Mouse (Mus musculus) cerebellum, adult 2 months (tissue): Measurements from ENCODE around the gene Ripor1. TPM values are rescaled to one million over a fixed set of nuclear protein-coding genes. Genes with fewer than 3 reads are reported as not detected.
A peak's percentile ranks its signal among the peaks of the same experiment; 100 is the strongest.

Source experiments
- DNase-seq, 2 experiments: peaks; one replicate each; pipeline ENCODE4 v3.0.0; 2021
- H3K27ac ChIP-seq: fragments of 200-500 bp; 2 replicates; pipeline ENCODE4 v1.5.1; 2012; ENCODE audit warnings: low read length, control low read depth, inconsistent platforms; ENCODE audit not compliant: insufficient read depth
- H3K27me3 ChIP-seq: fragments of 200-500 bp; 2 replicates; pipeline ENCODE4 v1.6.1; 2012; ENCODE audit warnings: inconsistent platforms, mild to moderate bottlenecking, low read length, moderate library complexity; ENCODE audit not compliant: control insufficient read depth, insufficient read depth
- H3K4me1 ChIP-seq: fragments of 200-500 bp; 2 replicates; pipeline ENCODE4 v1.6.1; 2011; ENCODE audit warnings: low read length; ENCODE audit not compliant: control insufficient read depth, insufficient read depth
- H3K4me3 ChIP-seq: fragments of 200-500 bp; replicated peaks from 2 replicates; pipeline ENCODE3; 2011; ENCODE audit warnings: mild to moderate bottlenecking, low read depth, low read length, control low read depth; ENCODE audit not compliant: insufficient read depth
- CTCF ChIP-seq: fragments of 200-500 bp; IDR thresholded peaks from 2 replicates; pipeline ENCODE4 v1.5.1; 2011; ENCODE audit warnings: low read depth, mild to moderate bottlenecking, control low read depth, low read length, moderate library complexity, borderline replicate concordance; ENCODE audit not compliant: insufficient read depth
- POLR2A ChIP-seq: fragments of 200-500 bp; IDR thresholded peaks from 2 replicates; pipeline ENCODE4 v1.6.1; 2011; ENCODE audit warnings: low read length, control low read depth, borderline replicate concordance; ENCODE audit not compliant: insufficient read depth
- WGBS: fragments of 180-500 bp; shearing (Covaris S2); methylation state at CpG from one replicate; pipeline ENCODE4 v1.1.7; 2018; 5-methylcytosine and 5-hydroxymethylcytosine counted together
- polyA plus RNA-seq: library from polyadenylated mRNA; depleted of rRNA; stranded (reverse); fragments of >200 nt; gene quantifications from 2 replicates; pipeline ENCODE4 v1.2.3, GENCODE M21; 2012

Ripor1 gene
- polyA plus RNA-seq, 1 experiment, result 33.4 TPM

GRCm38 (mm10) chr8:105617451-105618278 is 12.6 kb downstream of the Ripor1 start:
- Histone ChIP-seq H3K27me3 (no peaks in the 10 kb centered on the region), H3K4me3 (no peak overlapping the region), H3K4me1 (peaks cover 14% of the 10 kb centered on the region), H3K27ac (no peak overlapping the region)
- 89% methylated on average over 21 of the region's 21 CpGs for WGBS
- DNase-seq, result no peak
- TF ChIP-seq CTCF (no peak), POLR2A (no peak)

GRCm38 (mm10) chr8:105618279-105618634 is 13.2 kb downstream of the Ripor1 start:
- H3K4me3 ChIP-seq, result no peak overlapping the region
- H3K27ac ChIP-seq, result no peak overlapping the region
- H3K27me3 ChIP-seq, result no peaks in the 10 kb centered on the region
- no peak for DNase-seq
- no peak for TF ChIP-seq CTCF
- TF ChIP-seq POLR2A, result no peak
- WGBS, result 93% methylated on average over 5 of the region's 5 CpGs
- H3K4me1 ChIP-seq, result peaks cover 20% of the 10 kb centered on the region

GRCm38 (mm10) chr8:105618892-105619591 is 14.0 kb downstream of the Ripor1 start:
- whole genome bisulfite sequencing, result 94% methylated on average over 19 of the region's 19 CpGs
- DNase-seq, result no peak
- Histone ChIP-seq H3K4me3 (no peak overlapping the region), H3K4me1 (peaks cover 15% of the 10 kb centered on the region), H3K27ac (no peak overlapping the region), H3K27me3 (no peaks in the 10 kb centered on the region)
- TF ChIP-seq POLR2A, result no peak
- TF ChIP-seq CTCF, result no peak

DNA sequence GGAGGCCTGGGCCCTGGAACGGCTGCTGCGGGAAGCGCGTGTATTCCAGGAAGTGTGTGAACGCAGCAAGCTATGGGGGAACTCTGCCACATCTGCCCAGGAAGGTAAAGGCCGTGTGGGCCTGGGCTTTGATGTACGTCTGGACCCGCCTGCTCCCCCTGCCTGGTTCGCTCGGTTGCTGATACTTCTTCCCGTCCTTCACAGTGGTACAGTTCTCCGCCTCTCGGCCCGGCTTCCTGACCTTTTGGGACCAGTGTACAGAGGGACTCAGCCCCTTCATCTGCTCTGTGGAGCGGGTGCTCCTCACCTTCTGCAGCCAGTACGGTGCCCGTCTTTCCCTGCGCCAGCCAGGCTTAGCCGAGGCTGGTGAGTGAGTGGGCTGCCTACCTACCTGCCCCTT is 15.2 kb downstream of the Ripor1 start:
- DNase-seq, result no peak
- Histone ChIP-seq H3K4me1 (peaks cover 18% of the 10 kb centered on the region), H3K27me3 (no peaks in the 10 kb centered on the region), H3K27ac (no peak overlapping the region), H3K4me3 (no peak overlapping the region)
- no peak for TF ChIP-seq POLR2A
- TF ChIP-seq CTCF, result no peak
- WGBS, result 81% methylated on average over 19 of the region's 19 CpGs

GRCm38 (mm10) chr8:105620946-105621720 is 16.1 kb downstream of the Ripor1 start:
- no peak for TF ChIP-seq POLR2A
- TF ChIP-seq CTCF, result no peak
- Histone ChIP-seq H3K27ac (no peak overlapping the region), H3K4me3 (no peak overlapping the region), H3K4me1 (peaks cover 18% of the 10 kb centered on the region), H3K27me3 (no peaks in the 10 kb centered on the region)
- 85% methylated on average over 21 of the region's 21 CpGs for WGBS
- no peak for DNase-seq

DNA sequence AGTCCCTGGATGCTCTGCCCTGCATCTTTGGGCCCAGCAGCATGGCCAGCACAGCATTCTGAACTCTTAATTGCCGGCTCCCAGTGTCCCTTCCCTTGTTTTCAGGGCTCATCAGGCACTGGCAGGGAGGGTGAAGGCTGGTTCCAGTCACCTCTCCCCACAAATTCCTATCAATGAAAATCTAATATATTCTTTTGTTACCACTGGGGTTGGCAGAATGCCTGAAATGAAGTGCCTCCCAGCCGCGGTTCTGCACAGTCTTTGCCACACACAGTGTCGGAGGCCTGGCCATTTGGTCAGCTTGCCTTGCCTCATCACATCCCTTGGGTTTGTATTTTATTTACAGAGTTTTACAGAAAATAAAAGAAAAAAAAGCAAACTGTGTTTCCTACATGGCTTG is 16.8 kb downstream of the Ripor1 start:
- peak overlapping the region; percentile 14; the same call in 1 of the 2 replicates for H3K27ac ChIP-seq
- no peak for DNase-seq
- no peaks in the 10 kb centered on the region for H3K27me3 ChIP-seq
- peaks cover 18% of the 10 kb centered on the region for H3K4me1 ChIP-seq
- no peak for TF ChIP-seq CTCF
- no peak for TF ChIP-seq POLR2A
- 5% methylated on average over 4 of the region's 4 CpGs for WGBS
- H3K4me3 ChIP-seq, result no peak overlapping the region

DNA sequence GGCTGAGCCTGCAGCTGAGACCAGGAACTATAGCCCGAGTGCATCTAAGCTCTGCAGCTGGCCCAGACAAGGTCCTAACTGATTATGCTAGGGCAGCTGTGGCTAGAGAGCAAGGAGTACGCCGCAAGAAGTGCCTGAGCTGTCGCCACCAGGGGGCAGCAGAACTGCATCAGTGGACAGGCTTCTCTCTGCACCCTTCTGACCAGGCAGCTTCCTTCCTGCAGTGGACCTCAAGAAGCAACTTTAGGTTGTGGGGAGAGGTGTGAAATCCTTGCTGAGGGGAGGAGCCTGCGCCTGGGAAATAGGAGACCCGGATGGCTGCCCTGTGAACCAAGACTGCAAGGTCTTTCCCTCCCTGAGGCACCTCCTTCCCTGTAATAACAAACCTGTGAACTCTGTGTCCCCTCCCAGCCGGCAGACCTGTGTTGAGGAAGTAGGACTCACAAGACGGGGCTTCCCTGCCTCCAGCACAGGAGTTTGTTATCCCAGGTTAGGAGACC is 17.4 kb downstream of the Ripor1 start:
- Histone ChIP-seq H3K27me3 (no peaks in the 10 kb centered on the region), H3K27ac (peak overlapping the region; percentile 14), H3K4me1 (peaks cover 18% of the 10 kb centered on the region), H3K4me3 (no peak overlapping the region)
- WGBS, result 7% methylated on average over 8 of the region's 8 CpGs
- peak; percentile 87 to 93 for DNase-seq
- peak; percentile 96 for TF ChIP-seq CTCF
- TF ChIP-seq POLR2A, result no peak

DNA sequence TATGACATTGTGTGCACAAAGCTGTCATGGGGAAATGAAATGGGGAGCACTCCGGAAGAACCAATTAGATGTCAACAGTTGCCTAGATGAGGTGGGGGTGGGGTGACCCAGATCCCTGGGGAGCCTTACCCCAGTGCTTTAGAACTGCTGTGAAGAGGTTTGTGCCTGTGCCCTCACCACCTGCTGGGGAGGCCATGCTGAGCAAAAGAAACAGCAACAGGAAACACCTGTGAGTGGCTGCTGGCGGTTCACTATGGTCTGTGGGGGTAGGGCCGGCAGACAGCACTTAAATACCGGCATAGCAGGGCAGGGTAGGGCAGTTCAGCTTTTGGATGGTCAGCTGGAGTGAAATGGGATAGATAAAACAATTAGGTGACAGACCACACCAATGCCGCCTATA is 18.1 kb downstream of the Ripor1 start:
- no peak overlapping the region for H3K4me3 ChIP-seq
- H3K4me1 ChIP-seq, result peaks cover 18% of the 10 kb centered on the region
- no peak for TF ChIP-seq CTCF
- TF ChIP-seq POLR2A, result no peak
- 32% methylated on average over 5 of the region's 5 CpGs for WGBS
- H3K27me3 ChIP-seq, result no peaks in the 10 kb centered on the region
- no peak for DNase-seq
- peak overlapping the region; percentile 60 for H3K27ac ChIP-seq
